Mouse (Mus musculus) G1E (cell line): ENCODE measurements around the gene Nrxn3.

Source experiments
- CTCF ChIP-seq: IDR thresholded peaks from 2 replicates; pipeline ENCODE4 v1.5.1; 2012; ENCODE audit warnings: low read depth, low read length, inconsistent platforms, mixed read lengths
- GATA1 ChIP-seq: IDR thresholded peaks from 2 replicates; pipeline ENCODE4 v1.6.1; 2012; ENCODE audit warnings: borderline replicate concordance, low read length, inconsistent platforms, mixed read lengths
- GATA2 ChIP-seq: IDR thresholded peaks from 2 replicates; pipeline ENCODE4 v1.6.1; 2012; ENCODE audit warnings: low read depth, low read length, inconsistent platforms, borderline replicate concordance
- POLR2AphosphoS5 ChIP-seq: IDR thresholded peaks from 2 replicates; pipeline ENCODE4 v1.6.1; 2012; ENCODE audit warnings: low read depth, low read length, inconsistent platforms; ENCODE audit not compliant: insufficient replicate concordance
- TAL1 ChIP-seq: conservative IDR thresholded peaks from 2 replicates; pipeline ENCODE4 v1.6.1; 2012; ENCODE audit warnings: low read depth, low read length, inconsistent platforms, mixed read lengths

GRCm38 (mm10) chr12:90217060-90217459, 1494.4 kb downstream of the Nrxn3 start:
- TF ChIP-seq CTCF (no peak), TAL1 (no peak), GATA2 (no peak), GATA1 (no peak), POLR2AphosphoS5 (no peak)
